Mouse (Mus musculus) naive thymus-derived CD4-positive, alpha-beta T cell, adult 2 months (primary cell): ENCODE data around the gene Olfr870.
"Not testable (repeated sequence)": the region's sequence is repeated elsewhere in the genome, so short reads cannot be mapped to it uniquely, and the experiment has no call there.

Experiments
- DNase-seq: peaks from one replicate; pipeline ENCODE4 v3.0.0-alpha.2; 2011; ENCODE audit warnings: low read depth

The Olfr870 gene

DNA sequence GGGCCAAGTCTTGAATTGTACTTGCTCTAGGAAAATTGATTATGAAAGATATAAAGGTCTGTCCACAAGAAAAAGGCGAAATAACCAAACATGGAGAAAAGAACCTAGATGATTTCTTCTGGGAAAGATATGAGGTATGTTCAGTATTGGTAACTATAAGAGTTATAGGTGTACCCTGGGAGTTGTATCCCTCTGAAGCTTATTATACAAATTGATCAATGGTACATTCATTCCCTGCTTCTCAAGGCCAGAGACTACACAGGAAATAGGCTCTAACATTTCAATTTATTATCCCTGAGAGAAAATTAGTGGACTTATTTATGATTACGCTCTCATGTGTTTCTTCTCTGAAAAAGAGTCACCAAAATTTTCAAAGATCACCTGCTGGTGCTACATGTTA, at the start of gene Olfr870:
Olfr870 (minus strand) TSS at position 101 of the 400 bp plus-strand sequence.
- DNase-seq, result no peak

DNA sequence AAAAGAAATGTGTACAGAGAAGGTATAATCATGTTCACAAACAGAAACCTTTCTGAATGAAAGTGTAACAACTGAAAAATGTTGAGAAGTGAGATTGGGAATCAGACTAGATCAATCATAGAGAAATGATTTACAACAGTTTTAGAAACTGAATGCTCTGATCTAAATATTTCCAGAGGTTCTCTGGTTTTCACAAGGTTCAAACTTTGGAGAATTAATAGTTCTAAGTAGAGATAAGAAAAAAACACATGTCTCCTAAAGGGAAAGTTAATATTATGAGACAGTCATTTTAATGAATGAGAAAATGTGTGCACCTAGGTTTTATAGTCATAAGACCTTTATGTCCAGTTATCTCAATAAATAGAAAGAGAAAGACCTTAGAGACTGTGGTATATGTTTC, 38.0 kb upstream of the Olfr870 start, which contains the start of gene Olfr871:
Olfr871 (plus strand) TSS at position 301 of the 400 bp plus-strand sequence.
- no peak for DNase-seq

DNA sequence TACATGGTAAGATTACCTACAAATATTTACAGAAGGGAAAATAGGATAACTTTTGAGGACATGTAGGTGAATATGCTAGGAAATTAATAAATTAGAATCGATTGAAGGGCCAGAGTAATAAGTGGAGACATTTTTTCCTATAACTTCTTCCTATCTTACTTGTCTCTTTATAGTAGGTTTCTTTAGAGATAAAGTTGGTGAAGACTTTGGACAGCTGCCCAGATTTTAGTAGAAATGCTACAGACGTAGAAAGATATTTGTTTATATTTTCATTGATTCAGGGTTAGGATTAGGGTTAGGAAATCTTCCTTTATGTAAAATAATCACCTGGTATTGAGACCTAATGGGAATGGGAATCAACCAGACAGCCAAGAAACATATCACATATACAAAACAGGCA, 37.6 kb upstream of the Olfr870 start:
- no peak for DNase-seq

DNA sequence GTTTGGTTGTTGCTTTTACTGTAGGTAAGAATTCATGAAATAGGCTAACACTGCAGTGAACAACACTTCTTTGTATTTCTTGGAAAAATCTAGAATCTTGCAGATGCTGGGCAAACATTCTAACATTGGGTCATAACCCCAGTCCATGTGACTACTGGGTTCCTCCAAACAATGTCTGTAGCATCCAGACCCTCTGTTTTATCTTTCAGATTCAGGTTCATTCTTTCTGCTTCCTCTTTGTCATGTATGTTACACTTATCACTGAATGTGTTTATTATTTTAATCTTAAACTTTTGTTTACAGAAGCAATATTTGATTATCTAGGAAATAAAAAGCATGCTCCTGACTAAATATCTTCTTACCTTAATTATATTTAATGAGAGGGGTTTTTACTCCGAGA, 37.0 kb upstream of the Olfr870 start:
- no peak for DNase-seq

DNA sequence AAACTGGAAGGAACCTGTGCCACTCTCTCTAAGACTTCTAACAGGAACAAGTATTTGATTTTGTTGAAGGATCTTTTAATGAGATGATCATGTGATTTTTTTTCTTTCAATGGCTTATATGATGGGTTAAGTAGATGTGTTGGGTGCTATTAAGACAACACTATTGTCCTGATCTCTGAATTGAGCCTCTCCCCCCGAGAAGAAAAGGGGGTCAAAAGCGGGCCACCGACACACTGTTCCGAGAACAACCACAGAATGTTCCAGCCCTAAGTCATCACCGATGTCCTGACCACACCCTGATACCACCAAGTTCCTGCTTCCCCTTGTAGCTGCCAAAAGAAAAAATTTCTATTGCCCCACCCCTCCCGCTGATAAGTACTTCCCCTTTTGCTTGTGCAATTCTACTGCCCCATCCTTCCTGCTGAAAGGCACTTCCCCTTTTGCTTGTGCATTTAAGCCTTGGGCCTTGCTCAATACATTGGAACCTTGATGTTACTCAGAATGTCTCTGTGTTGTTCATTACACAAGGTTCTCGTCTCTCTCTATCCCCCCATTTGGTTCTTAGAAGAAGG, 29.6 kb upstream of the Olfr870 start:
- DNase-seq, result not testable (repeated sequence)

DNA sequence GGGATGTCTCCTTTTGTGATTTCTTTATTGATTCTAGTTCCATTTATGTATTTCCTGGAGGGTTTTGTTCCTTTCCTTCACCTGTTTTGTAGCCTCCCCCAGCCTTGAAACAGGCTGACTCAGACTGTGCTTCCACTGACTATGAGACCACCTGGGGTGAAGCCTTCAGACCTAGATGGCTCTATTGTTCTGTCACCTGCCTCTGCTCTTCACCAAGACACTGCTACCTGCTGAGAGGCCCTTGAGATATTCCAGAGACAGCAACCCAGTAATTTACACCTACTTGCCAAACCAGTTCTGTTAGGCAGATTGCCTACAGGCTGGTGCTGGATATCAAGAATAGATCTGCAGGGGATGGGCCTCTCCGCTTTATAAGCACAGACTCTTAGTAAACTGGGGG, 28.3 kb upstream of the Olfr870 start:
- DNase-seq, result no peak

DNA sequence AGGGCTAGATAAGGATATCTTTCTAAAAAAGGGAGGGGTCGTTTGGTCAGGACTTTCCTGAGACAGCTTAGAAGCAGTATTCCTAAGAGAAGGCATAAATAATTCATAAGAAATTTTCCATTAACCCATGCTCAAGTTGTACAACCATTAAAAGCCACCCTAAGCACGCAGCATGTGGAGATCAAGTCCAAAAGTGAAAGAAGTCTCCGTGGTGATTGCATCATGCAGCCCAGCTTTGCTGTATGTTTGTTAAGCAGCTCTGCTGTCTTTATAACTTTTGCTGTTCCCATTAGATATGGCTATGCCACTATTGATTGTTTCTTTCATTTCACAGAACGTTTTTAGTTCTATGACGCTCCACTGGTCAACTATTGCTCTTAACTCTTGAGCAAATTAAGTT, 5.6 kb upstream of the Olfr870 start:
- DNase-seq, result no peak

DNA sequence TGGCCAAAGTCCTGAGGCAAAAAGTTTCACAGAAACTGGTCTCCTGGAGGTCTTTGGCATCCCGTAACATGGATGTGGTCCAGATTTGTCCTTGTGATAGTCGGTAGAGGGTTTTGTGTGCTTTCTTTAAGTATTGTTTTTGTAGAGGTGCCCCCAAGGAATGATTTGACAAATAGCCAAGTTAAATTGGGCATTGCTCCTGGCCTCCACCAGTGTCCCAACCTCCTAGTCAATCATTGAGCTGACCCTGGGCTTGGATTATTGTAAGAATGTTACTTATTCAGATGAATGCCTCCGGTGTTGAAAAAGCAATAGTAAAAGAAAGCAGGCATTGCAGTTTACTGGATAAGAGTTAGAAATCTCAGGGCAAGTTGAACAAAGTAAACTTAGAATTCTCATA, 24.2 kb downstream of the Olfr870 start:
- no peak for DNase-seq

DNA sequence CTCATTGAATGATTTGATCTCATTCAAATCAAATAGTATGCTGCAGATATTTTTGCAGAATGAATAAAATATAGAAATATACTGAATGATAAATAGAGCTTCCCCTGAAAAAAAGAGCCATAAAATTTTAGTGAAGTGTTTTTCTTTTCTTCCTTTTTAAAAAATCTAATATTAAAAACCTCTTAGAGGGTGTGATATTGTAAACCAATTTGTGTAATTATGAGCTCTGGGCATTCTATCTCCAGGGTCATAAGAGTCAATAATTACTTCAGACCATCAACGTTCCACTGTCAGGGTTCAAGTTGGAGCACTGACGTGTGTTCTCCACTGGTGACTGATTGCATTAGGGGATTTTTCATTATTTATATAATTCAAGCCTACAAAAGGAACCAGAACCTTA, 45.1 kb downstream of the Olfr870 start, which contains the start of gene Olfr869:
Olfr869 (plus strand) TSS at position 301 of the 400 bp plus-strand sequence.
- DNase-seq, result no peak
